Mouse (Mus musculus): Measurements from ENCODE around the gene Rps25. TPM values are rescaled to one million over a fixed set of nuclear protein-coding genes. Genes with fewer than 3 reads are reported as not detected.
A peak's percentile ranks its signal among the peaks of the same experiment; 100 is the strongest.
"Not testable (repeated sequence)": the region's sequence is repeated elsewhere in the genome, so short reads cannot be mapped to it uniquely, and the experiment has no call there.

Gene Rps25
- polyA plus RNA-seq, 1 experiment, result 1,955 TPM

- Histone ChIP-seq H3K36me3 (ENCODE audit: control insufficient read depth, insufficient read depth) (peaks cover 7% of the 10 kb centered on the region), H3K4me2 (ENCODE audit: low read depth) (peak within 1 kb of the TSS; percentile 89), H3K79me2 (ENCODE audit: control insufficient read depth, insufficient read depth) (peaks cover 7% of the 10 kb centered on the region), H3K4me3 (peak within 1 kb of the TSS; percentile 83), H3ac (ENCODE audit: control insufficient read depth, insufficient read length) (peak within 1 kb of the TSS; percentile 21), H3K27me3 (ENCODE audit: control insufficient read depth, insufficient read depth, insufficient read length) (no peaks in the 10 kb centered on the region)
- TF ChIP-seq E2F4 (IDR thresholded peaks at IDR 0.05; ENCODE audit: insufficient read depth) (no peak), POLR2A (IDR thresholded peaks at IDR 0.05; ENCODE audit: insufficient read length, low read depth) (no peak), MYOG (IDR thresholded peaks at IDR 0.05; ENCODE audit: control insufficient read depth in 1 of 3, insufficient read depth in 1 of 3, insufficient read length in 2 of 3, low read depth in 2 of 3) (no peak), TCF3 (IDR thresholded peaks at IDR 0.05; ENCODE audit: insufficient read length, low read depth) (no peak), POLR2AphosphoS2 (IDR thresholded peaks at IDR 0.05; ENCODE audit: insufficient read length, low read depth) (no peak), USF1 (IDR thresholded peaks at IDR 0.05; ENCODE audit: low read depth) (no peak), TCF12 (IDR thresholded peaks at IDR 0.05; ENCODE audit: insufficient read depth, poor library complexity, severe bottlenecking) (no peak), CEBPB (IDR thresholded peaks at IDR 0.05; ENCODE audit: insufficient read depth, poor library complexity, severe bottlenecking) (no peak), REST (IDR thresholded peaks at IDR 0.05; ENCODE audit: insufficient read depth, insufficient read length) (no peak)
These were observed 11.8 kb downstream of the Rps25 start, which contains the start of gene Ccdc84 for GRCm38 (mm10) chr9:44418519-44419385. Gene Ccdc84 (minus strand): TSS chr9:44418569.

- H3K79me2 ChIP-seq (ENCODE audit: control insufficient read depth, insufficient read depth); H3K36me3 ChIP-seq (ENCODE audit: control insufficient read depth, insufficient read depth); H3ac ChIP-seq (ENCODE audit: control insufficient read depth, insufficient read length); H3K4me3 ChIP-seq; H3K27me3 ChIP-seq (ENCODE audit: control insufficient read depth, insufficient read depth, insufficient read length); H3K4me2 ChIP-seq (ENCODE audit: low read depth): not testable (repeated sequence)
These were observed 12.8 kb downstream of the Rps25 start for GRCm38 (mm10) chr9:44419730-44420129.

GRCm38 (mm10) chr9:44420280-44420898 lies 13.4 kb downstream of the Rps25 start:
- Histone ChIP-seq H3K36me3 (ENCODE audit: control insufficient read depth, insufficient read depth) (peaks cover 4% of the 10 kb centered on the region), H3K79me2 (ENCODE audit: control insufficient read depth, insufficient read depth) (peaks cover 7% of the 10 kb centered on the region), H3K27me3 (ENCODE audit: control insufficient read depth, insufficient read depth, insufficient read length) (no peaks in the 10 kb centered on the region), H3ac (ENCODE audit: control insufficient read depth, insufficient read length) (no peak overlapping the region), H3K4me3 (no peak overlapping the region), H3K4me2 (ENCODE audit: low read depth) (no peak overlapping the region)
- no peak for TF ChIP-seq SRF (IDR thresholded peaks at IDR 0.05; ENCODE audit: control insufficient read depth, insufficient read length, low read depth)
- no peak for TF ChIP-seq E2F4 (IDR thresholded peaks at IDR 0.05; ENCODE audit: insufficient read depth)
- TF ChIP-seq POLR2A (IDR thresholded peaks at IDR 0.05; ENCODE audit: insufficient read length, low read depth), result no peak
- no peak for TF ChIP-seq MAX (IDR thresholded peaks at IDR 0.05; ENCODE audit: low read depth)
- no peak for TF ChIP-seq TCF12 (IDR thresholded peaks at IDR 0.05; ENCODE audit: insufficient read depth, poor library complexity, severe bottlenecking)
- no peak for TF ChIP-seq TCF3 (IDR thresholded peaks at IDR 0.05; ENCODE audit: insufficient read length, low read depth)
- no peak for TF ChIP-seq REST (IDR thresholded peaks at IDR 0.05; ENCODE audit: insufficient read depth, insufficient read length)
- no peak for TF ChIP-seq MYOG (IDR thresholded peaks at IDR 0.05; ENCODE audit: control insufficient read depth in 1 of 3, insufficient read depth in 1 of 3, insufficient read length in 2 of 3, low read depth in 2 of 3)
- TF ChIP-seq USF1 (IDR thresholded peaks at IDR 0.05; ENCODE audit: low read depth), result no peak

GRCm38 (mm10) chr9:44423576-44423975 lies 16.6 kb downstream of the Rps25 start:
- H3K4me3 ChIP-seq, result no peak overlapping the region
- H3K27me3 ChIP-seq (ENCODE audit: control insufficient read depth, insufficient read depth, insufficient read length), result no peaks in the 10 kb centered on the region
- TF ChIP-seq MYOD1 (IDR thresholded peaks at IDR 0.05; ENCODE audit: control insufficient read depth in 1 of 3, insufficient read length in 2 of 3, low read depth in 2 of 3) (no peak), POLR2A (IDR thresholded peaks at IDR 0.05; ENCODE audit: insufficient read length, low read depth) (no peak), MAX (IDR thresholded peaks at IDR 0.05; ENCODE audit: low read depth) (no peak), MYOG (IDR thresholded peaks at IDR 0.05; ENCODE audit: control insufficient read depth in 1 of 3, insufficient read depth in 1 of 3, insufficient read length in 2 of 3, low read depth in 2 of 3) (no peak), TCF12 (IDR thresholded peaks at IDR 0.05; ENCODE audit: insufficient read depth, poor library complexity, severe bottlenecking) (no peak), TCF3 (IDR thresholded peaks at IDR 0.05; ENCODE audit: insufficient read length, low read depth) (no peak), E2F4 (IDR thresholded peaks at IDR 0.05; ENCODE audit: insufficient read depth) (no peak), SRF (IDR thresholded peaks at IDR 0.05; ENCODE audit: control insufficient read depth, insufficient read length, low read depth) (no peak), USF1 (IDR thresholded peaks at IDR 0.05; ENCODE audit: low read depth) (no peak), CEBPB (IDR thresholded peaks at IDR 0.05; ENCODE audit: insufficient read depth, poor library complexity, severe bottlenecking) (no peak), REST (IDR thresholded peaks at IDR 0.05; ENCODE audit: insufficient read depth, insufficient read length) (no peak), POLR2AphosphoS2 (IDR thresholded peaks at IDR 0.05; ENCODE audit: insufficient read length, low read depth) (no peak)
- H3K79me2 ChIP-seq (ENCODE audit: control insufficient read depth, insufficient read depth), result no peaks in the 10 kb centered on the region
- H3ac ChIP-seq (ENCODE audit: control insufficient read depth, insufficient read length), result no peak overlapping the region
- no peak overlapping the region for H3K4me2 ChIP-seq (ENCODE audit: low read depth)
- H3K36me3 ChIP-seq (ENCODE audit: control insufficient read depth, insufficient read depth), result no peaks in the 10 kb centered on the region
